Mouse (Mus musculus): ENCODE results near the gene Grin2b. TPM values are rescaled to one million over a fixed set of nuclear protein-coding genes. Genes with fewer than 3 reads are reported as not detected.

The Grin2b gene
- total and polyA plus RNA-seq, 2 experiments from 2014 or later, result 64.1 to 76.4 TPM

- no peaks in the 10 kb centered on the region for H3K27me3 ChIP-seq (ENCODE audit: insufficient read depth, low read length)
- DNase-seq (ENCODE audit: low spot score) (no peak), ATAC-seq (ENCODE audit: low FRiP score) (peak; percentile 21; the same call in 1 of the 2 replicates)
- 73% methylated on average over 8 of the region's 8 CpGs for WGBS
- no peak overlapping the region for H3K4me2 ChIP-seq (ENCODE audit: low read depth, low read length, poor library complexity, severe bottlenecking)
- H3K4me1 ChIP-seq (ENCODE audit: insufficient read depth, low read length), result peaks cover 17% of the 10 kb centered on the region
- H3K9ac ChIP-seq (replicated peaks; ENCODE audit: low read length, poor library complexity, severe bottlenecking), result no peak overlapping the region
- H3K27ac ChIP-seq (ENCODE audit: low read depth, low read length), result no peak overlapping the region
- no peaks in the 10 kb centered on the region for H3K36me3 ChIP-seq (ENCODE audit: insufficient read depth, low read length)
- TF ChIP-seq CTCF (IDR thresholded peaks at IDR 0.05), result no peak
- H3K4me3 ChIP-seq (ENCODE audit: low read depth, low read length), result no peak overlapping the region
- H3K9me3 ChIP-seq (ENCODE audit: low read length), result no peaks in the 10 kb centered on the region
These were observed 266.2 kb downstream of the Grin2b start for GRCm38 (mm10) chr6:135907137-135907536.

GRCm38 (mm10) chr6:135904391-135904790 is 268.9 kb downstream of the Grin2b start:
- Histone ChIP-seq H3K9me3 (ENCODE audit: low read length) (no peaks in the 10 kb centered on the region), H3K36me3 (ENCODE audit: insufficient read depth, low read length) (no peaks in the 10 kb centered on the region), H3K9ac (replicated peaks; ENCODE audit: low read length, poor library complexity, severe bottlenecking) (no peak overlapping the region), H3K4me3 (ENCODE audit: low read depth, low read length) (no peak overlapping the region), H3K4me1 (ENCODE audit: insufficient read depth, low read length) (peaks cover 17% of the 10 kb centered on the region), H3K27ac (ENCODE audit: low read depth, low read length) (no peak overlapping the region), H3K4me2 (ENCODE audit: low read depth, low read length, poor library complexity, severe bottlenecking) (no peak overlapping the region), H3K27me3 (ENCODE audit: insufficient read depth, low read length) (no peaks in the 10 kb centered on the region)
- ATAC-seq (ENCODE audit: low FRiP score) (no peak), DNase-seq (ENCODE audit: low spot score) (peak; percentile 32)
- TF ChIP-seq CTCF (IDR thresholded peaks at IDR 0.05), result no peak
- 73% methylated on average over 5 of the region's 5 CpGs for WGBS

- 74% methylated on average over 10 of the region's 10 CpGs for WGBS
These were observed 272.9 kb downstream of the Grin2b start for GRCm38 (mm10) chr6:135900410-135900809.

GRCm38 (mm10) chr6:135899225-135899624 is 274.1 kb downstream of the Grin2b start:
- DNase-seq (ENCODE audit: low spot score) (no peak), ATAC-seq (ENCODE audit: low FRiP score) (no peak)
- Histone ChIP-seq H3K4me1 (ENCODE audit: insufficient read depth, low read length) (no peaks in the 10 kb centered on the region), H3K27me3 (ENCODE audit: insufficient read depth, low read length) (no peaks in the 10 kb centered on the region), H3K4me2 (ENCODE audit: low read depth, low read length, poor library complexity, severe bottlenecking) (no peak overlapping the region), H3K9me3 (ENCODE audit: low read length) (no peaks in the 10 kb centered on the region), H3K36me3 (ENCODE audit: insufficient read depth, low read length) (no peaks in the 10 kb centered on the region), H3K27ac (ENCODE audit: low read depth, low read length) (no peak overlapping the region), H3K4me3 (ENCODE audit: low read depth, low read length) (no peak overlapping the region), H3K9ac (replicated peaks; ENCODE audit: low read length, poor library complexity, severe bottlenecking) (no peak overlapping the region)
- no peak for TF ChIP-seq CTCF (IDR thresholded peaks at IDR 0.05)
- 83% methylated on average over 10 of the region's 10 CpGs for WGBS

More at GRCm38 (mm10) chr6:135900410-135900809, 272.9 kb downstream of the Grin2b start:
- no peak for TF ChIP-seq CTCF (IDR thresholded peaks at IDR 0.05)
- no peak overlapping the region for H3K4me3 ChIP-seq (ENCODE audit: low read depth, low read length)
- H3K27ac ChIP-seq (ENCODE audit: low read depth, low read length), result no peak overlapping the region
- no peaks in the 10 kb centered on the region for H3K36me3 ChIP-seq (ENCODE audit: insufficient read depth, low read length)
- H3K4me2 ChIP-seq (ENCODE audit: low read depth, low read length, poor library complexity, severe bottlenecking), result no peak overlapping the region
- H3K27me3 ChIP-seq (ENCODE audit: insufficient read depth, low read length), result no peaks in the 10 kb centered on the region
- ATAC-seq (ENCODE audit: low FRiP score), result no peak
- no peak for DNase-seq (ENCODE audit: low spot score)
- 0 out of 2 replicates have a peak, but pooled peaks cover 2% of the 10 kb centered on the region for H3K4me1 ChIP-seq (ENCODE audit: insufficient read depth, low read length)
- no peak overlapping the region for H3K9ac ChIP-seq (replicated peaks; ENCODE audit: low read length, poor library complexity, severe bottlenecking)
- no peaks in the 10 kb centered on the region for H3K9me3 ChIP-seq (ENCODE audit: low read length)

- no peak for DNase-seq (ENCODE audit: low spot score)
- H3K27me3 ChIP-seq (ENCODE audit: insufficient read depth, low read length), result no peaks in the 10 kb centered on the region
- no peak overlapping the region for H3K9ac ChIP-seq (replicated peaks; ENCODE audit: low read length, poor library complexity, severe bottlenecking)
- whole genome bisulfite sequencing, result 36% methylated on average over 1 of the region's 1 CpGs
- no peaks in the 10 kb centered on the region for H3K4me1 ChIP-seq (ENCODE audit: insufficient read depth, low read length)
- ATAC-seq (ENCODE audit: low FRiP score), result no peak
- H3K36me3 ChIP-seq (ENCODE audit: insufficient read depth, low read length), result no peaks in the 10 kb centered on the region
- H3K4me2 ChIP-seq (ENCODE audit: low read depth, low read length, poor library complexity, severe bottlenecking), result no peak overlapping the region
- no peak for TF ChIP-seq CTCF (IDR thresholded peaks at IDR 0.05)
- no peak overlapping the region for H3K27ac ChIP-seq (ENCODE audit: low read depth, low read length)
- H3K9me3 ChIP-seq (ENCODE audit: low read length), result no peaks in the 10 kb centered on the region
- H3K4me3 ChIP-seq (ENCODE audit: low read depth, low read length), result no peak overlapping the region
These were observed 278.5 kb downstream of the Grin2b start for GRCm38 (mm10) chr6:135894793-135895228.

GRCm38 (mm10) chr6:135882611-135883010 is 290.7 kb downstream of the Grin2b start:
- no peaks in the 10 kb centered on the region for H3K4me1 ChIP-seq (ENCODE audit: insufficient read depth, low read length)
- H3K27ac ChIP-seq (ENCODE audit: low read depth, low read length), result no peak overlapping the region
- H3K9me3 ChIP-seq (ENCODE audit: low read length), result no peaks in the 10 kb centered on the region
- DNase-seq (ENCODE audit: low spot score) (no peak), ATAC-seq (ENCODE audit: low FRiP score) (no peak)
- no peak for TF ChIP-seq CTCF (IDR thresholded peaks at IDR 0.05)
- WGBS, result 49% methylated on average over 5 of the region's 5 CpGs
- no peaks in the 10 kb centered on the region for H3K36me3 ChIP-seq (ENCODE audit: insufficient read depth, low read length)
- no peak overlapping the region for H3K4me3 ChIP-seq (ENCODE audit: low read depth, low read length)
- no peak overlapping the region for H3K9ac ChIP-seq (replicated peaks; ENCODE audit: low read length, poor library complexity, severe bottlenecking)
- no peak overlapping the region for H3K4me2 ChIP-seq (ENCODE audit: low read depth, low read length, poor library complexity, severe bottlenecking)
- H3K27me3 ChIP-seq (ENCODE audit: insufficient read depth, low read length), result no peaks in the 10 kb centered on the region

All from midbrain, postnatal 0 days (tissue).